8 mouse cellular contexts compared by ENCODE assay signal in the genomic region with DNA sequence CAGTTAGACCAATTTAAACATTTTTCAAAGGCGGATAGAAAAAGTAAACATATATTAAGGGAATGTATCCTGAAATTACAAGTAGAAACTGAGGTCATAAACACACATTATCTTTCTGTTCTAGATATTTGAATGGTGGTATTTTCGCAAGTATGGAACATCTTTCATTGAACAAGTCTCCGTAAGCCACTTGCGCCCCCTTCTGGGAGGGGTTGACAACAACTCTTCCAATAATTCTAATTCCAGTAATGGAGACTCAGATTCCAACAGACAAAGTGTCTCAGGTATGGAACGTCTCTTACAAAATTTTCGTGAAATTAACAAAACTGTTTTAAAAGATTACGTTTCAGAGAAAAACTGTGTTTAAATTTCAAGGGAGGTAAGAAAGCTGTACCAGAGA.
DNase-seq lines count a peak whose midpoint lies in the region; ATAC-seq and TF ChIP-seq lines count a peak whose summit lies in the region.

No protein-coding gene starts in this region.

- intact Hi-C loops in gastrocnemius, adult 2 months (cut with DNase I), result loop anchor here (1.0 to 2.0 kb wide), 2 partner anchors 108 to 160 kb away; no protein-coding TSS in a partner anchor

- no peak overlapping the region for H3K4me3 ChIP-seq in heart, postnatal 0 days (ENCODE audit: low read depth, low read length)
- H3K4me3 ChIP-seq in G1E (ENCODE audit: low read depth, low read length), result no peak overlapping the region
- no peak overlapping the region for H3K4me3 ChIP-seq in gastrocnemius, adult 2 months

- 36% methylated on average over 7 of the region's 7 CpGs for WGBS in heart, postnatal 0 days

- no peak for TF ChIP-seq EP300 in heart, postnatal 0 days (IDR thresholded peaks at IDR 0.05; ENCODE audit: low read depth)

- H3K4me1 ChIP-seq in heart, postnatal 0 days (ENCODE audit: control insufficient read depth, insufficient read depth), result no peaks in the 10 kb centered on the region
- H3K4me1 ChIP-seq in G1E (ENCODE audit: insufficient read depth, low read depth, low read length), result peaks cover 18% of the 10 kb centered on the region

- H3K27ac ChIP-seq in heart, postnatal 0 days (ENCODE audit: low read depth), result no peak overlapping the region
- H3K27ac ChIP-seq in gastrocnemius, adult 2 months, result no peak overlapping the region

- H3K9me3 ChIP-seq in heart, postnatal 0 days (replicated peaks; ENCODE audit: control insufficient read depth, low read length), result 0 out of 2 replicates have a peak, but pooled peaks cover 6% of the 10 kb centered on the region
- no peaks in the 10 kb centered on the region for H3K9me3 ChIP-seq in G1E (replicated peaks)

- TF ChIP-seq CTCF in heart, postnatal 0 days (IDR thresholded peaks at IDR 0.05; ENCODE audit: low read depth), result peak; percentile 81
- TF ChIP-seq CTCF in G1E (IDR thresholded peaks at IDR 0.05; ENCODE audit: low read depth, low read length), result 0 out of 2 replicates have a peak, but pooled peaks have one; percentile 19
- TF ChIP-seq CTCF in gastrocnemius, adult 2 months (IDR thresholded peaks at IDR 0.05), result peak; percentile 95

- no peaks in the 10 kb centered on the region for H3K27me3 ChIP-seq in heart, postnatal 0 days (ENCODE audit: control insufficient read depth, insufficient read depth, low read length)
- no peaks in the 10 kb centered on the region for H3K27me3 ChIP-seq in G1E (ENCODE audit: insufficient read depth, low read length)

- H3K9ac ChIP-seq in heart, postnatal 0 days (replicated peaks; ENCODE audit: low read depth, low read length), result no peak overlapping the region

- peak; percentile 63 for DNase-seq in heart, postnatal 0 days (ENCODE audit: low spot score)
- DNase-seq in heart, adult 11 months, result no peak
- no peak for DNase-seq in G1E (ENCODE audit: low spot score)
- DNase-seq in cerebellum, adult 18-20 months, result peak; percentile 75 to 80
- peak; percentile 77 for DNase-seq in gastrocnemius, adult 2 months
- DNase-seq in layer of hippocampus, adult 9-10 months (ENCODE audit: low spot score), result peak; percentile 56
- peak; percentile 38 to 74 for DNase-seq in lung, postnatal 4 days
- DNase-seq in spleen, postnatal 4 days (ENCODE audit: low spot score in 2 of 2), result peak; percentile 76 to 88

- peaks cover 17% of the 10 kb centered on the region; the same call in 1 of the 2 replicates for H3K36me3 ChIP-seq in heart, postnatal 0 days (replicated peaks; ENCODE audit: control insufficient read depth, insufficient read depth, low read length)
- peaks cover 60% of the 10 kb centered on the region for H3K36me3 ChIP-seq in G1E (replicated peaks)

- ATAC-seq in heart, postnatal 0 days (ENCODE audit: insufficient read depth, low read depth), result no peak
- no peak for ATAC-seq in G1E (ENCODE audit: extremely low read depth, insufficient number of reproducible peaks, low FRiP score, poor library complexity, severe bottlenecking)

- no peak overlapping the region for H3K4me2 ChIP-seq in heart, postnatal 0 days (ENCODE audit: low read depth, low read length)

Comparison
In these comparisons a context has a peak if more than half of its experiments do, and no peak if none do; other contexts are left out.
1. DNase-seq: peak in heart, postnatal 0 days (single experiment), cerebellum, adult 18-20 months (2 of 2), gastrocnemius, adult 2 months (single experiment), layer of hippocampus, adult 9-10 months (single experiment), lung, postnatal 4 days (2 of 2) and spleen, postnatal 4 days (2 of 2); none in heart, adult 11 months (single experiment) and G1E (single experiment).
2. CTCF ChIP-seq: peak in every context shown above with its lines; median percentile 95 in gastrocnemius, adult 2 months; 81 in heart, postnatal 0 days; 19 in G1E.